Mouse (Mus musculus): ENCODE results near the gene Dock4.

DNA sequence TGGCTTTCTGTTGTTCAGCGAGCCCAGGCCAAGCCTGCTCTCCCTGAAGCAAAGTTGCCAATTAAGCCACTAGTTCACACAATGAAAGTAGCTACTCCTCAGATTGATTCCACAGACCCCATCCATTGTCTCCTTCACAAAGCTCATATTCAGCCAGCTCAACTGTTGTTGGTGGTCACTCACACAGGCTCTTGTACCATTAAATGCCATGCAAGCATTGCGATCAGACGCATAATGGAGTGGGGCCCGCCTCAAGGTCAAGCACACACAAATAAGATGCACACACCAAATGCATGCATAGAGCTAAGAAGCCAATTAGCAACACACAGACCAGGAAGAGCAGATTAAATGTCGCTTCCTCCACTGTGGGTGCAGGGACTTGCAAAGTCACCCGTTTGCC is 391.2 kb downstream of the Dock4 start:
- TF ChIP-seq POLR2A (IDR thresholded peaks at IDR 0.05; ENCODE audit: insufficient read depth, low read depth, low read length) (no peak), CTCF (IDR thresholded peaks at IDR 0.05) (no peak), EP300 (IDR thresholded peaks at IDR 0.05; ENCODE audit: insufficient read depth, low read depth, low read length) (no peak)
